Mouse (Mus musculus) CH12.LX (cell line): Measurements from ENCODE around the gene Prelp.

Source experiments
- CTCF ChIP-seq, 2 experiments: IDR thresholded peaks in 1 of 2; conservative IDR thresholded peaks in 1 of 2; 2 replicates each; pipeline ENCODE4 v1.5.1; 2011 to 2012; ENCODE audit warnings: low read depth in 2 of 2, low read length in 2 of 2, improper control_type of control experiment in 1 of 2, inconsistent platforms in 1 of 2, mild to moderate bottlenecking in 1 of 2, moderate library complexity in 1 of 2
- HCFC1 ChIP-seq: IDR thresholded peaks from 2 replicates; pipeline ENCODE4 v1.6.1; 2012; ENCODE audit warnings: low read depth, mild to moderate bottlenecking, inconsistent platforms, low read length, improper control_type of control experiment
- JUND ChIP-seq: conservative IDR thresholded peaks from 2 replicates; pipeline ENCODE4 v1.6.1; 2011; ENCODE audit warnings: low read depth, low read length, improper control_type of control experiment
- POLR2A ChIP-seq: IDR thresholded peaks from 2 replicates; pipeline ENCODE4 v1.6.1; 2011; ENCODE audit warnings: low read depth, mild to moderate bottlenecking, improper control_type of control experiment, low read length
- POLR2AphosphoS2 ChIP-seq: IDR thresholded peaks from 2 replicates; pipeline ENCODE4 v1.6.1; 2011; ENCODE audit warnings: low read depth, low read length, improper control_type of control experiment
- USF1 ChIP-seq: IDR thresholded peaks from 2 replicates; pipeline ENCODE4 v1.6.1; 2014; ENCODE audit warnings: low read depth, mild to moderate bottlenecking, inconsistent platforms, low read length, improper control_type of control experiment
- USF2 ChIP-seq: conservative IDR thresholded peaks from 2 replicates; pipeline ENCODE4 v1.6.1; 2011; ENCODE audit warnings: low read depth, low read length, improper control_type of control experiment
- ZC3H11A ChIP-seq: IDR thresholded peaks from 2 replicates; pipeline ENCODE4 v1.6.1; 2012; ENCODE audit warnings: low read depth, mild to moderate bottlenecking, inconsistent platforms, low read length, improper control_type of control experiment
- ZMIZ1 ChIP-seq: IDR thresholded peaks from 2 replicates; pipeline ENCODE4 v1.6.1; 2012; ENCODE audit warnings: low read depth, mild to moderate bottlenecking, inconsistent platforms, low read length, improper control_type of control experiment

DNA sequence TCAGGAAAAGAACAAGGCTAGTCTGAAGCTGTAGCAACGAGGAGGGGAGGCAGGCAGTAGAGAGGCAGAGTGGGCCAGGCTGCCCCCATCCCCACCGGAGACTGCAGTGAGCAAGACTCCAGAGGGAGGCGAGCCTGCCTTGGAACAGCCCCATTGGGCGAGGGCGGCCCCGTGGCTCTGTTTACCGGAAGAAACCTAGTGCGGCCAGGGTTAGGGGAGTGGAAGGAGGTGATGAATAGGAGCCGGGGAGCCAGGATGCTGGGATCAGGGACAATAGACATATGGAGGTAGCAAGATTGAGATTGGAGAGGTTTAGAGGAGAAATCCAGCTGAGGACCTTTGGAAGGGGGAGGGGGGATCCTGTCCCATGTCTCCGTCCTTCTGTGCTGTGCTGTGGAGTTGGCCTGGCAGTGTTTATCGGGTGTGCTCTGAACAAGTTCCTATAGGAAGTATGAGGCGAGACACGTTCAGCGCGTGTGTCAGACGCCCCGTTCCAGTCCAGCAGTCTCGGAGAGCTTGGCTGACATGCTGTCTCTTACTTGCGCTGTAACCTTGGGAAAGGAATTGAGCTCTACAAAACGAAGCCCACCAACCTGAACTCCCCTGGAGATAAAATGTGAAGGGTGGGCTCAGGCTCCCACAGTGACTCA lies 31.1 kb downstream of the Prelp start:
- TF ChIP-seq JUND = no peak
- TF ChIP-seq POLR2A = no peak
- no peak for TF ChIP-seq CTCF (conservative IDR thresholded peaks at IDR 0.05 in 1 of 2, IDR thresholded peaks at IDR 0.05 in 1 of 2; ENCODE audit: low read depth in 2 of 2, low read length in 2 of 2)
- TF ChIP-seq USF2 = no peak
- no peak for TF ChIP-seq POLR2AphosphoS2
- no peak for TF ChIP-seq USF1
- no peak for TF ChIP-seq HCFC1
- TF ChIP-seq ZC3H11A = no peak
- TF ChIP-seq ZMIZ1 = no peak
